Mouse (Mus musculus) midbrain, embryonic 10.5 days (tissue): ENCODE measurements around the gene Fam71f1. TPM values are rescaled to one million over a fixed set of nuclear protein-coding genes. Genes with fewer than 3 reads are reported as not detected.

Source experiments
- DNase-seq: peaks from one replicate; pipeline ENCODE4 v3.0.0-alpha.2; 2017; ENCODE audit warnings: low spot score
- H3K27ac ChIP-seq: fragments of 300-500 bp; sonication (generic); replicated peaks from 2 replicates; pipeline ENCODE4 v1.5.1; 2016; ENCODE audit warnings: mild to moderate bottlenecking
- H3K27me3 ChIP-seq: fragments of 300-500 bp; sonication (generic); 2 replicates; pipeline ENCODE4 v1.6.1; 2016; ENCODE audit warnings: low read depth, mild to moderate bottlenecking; ENCODE audit not compliant: poor library complexity, severe bottlenecking
- H3K36me3 ChIP-seq: fragments of 300-500 bp; sonication (generic); 2 replicates; pipeline ENCODE4 v1.6.1; 2016; ENCODE audit warnings: mild to moderate bottlenecking, moderate library complexity
- H3K4me1 ChIP-seq: fragments of 300-500 bp; sonication (generic); 2 replicates; pipeline ENCODE4 v1.6.1; 2016
- H3K4me3 ChIP-seq: fragments of 300-500 bp; sonication (generic); 2 replicates; pipeline ENCODE4 v1.5.1; 2016; ENCODE audit warnings: mild to moderate bottlenecking, moderate library complexity
- H3K9me3 ChIP-seq: fragments of 300-500 bp; sonication (generic); replicated peaks from 2 replicates; pipeline ENCODE4 v1.6.1; 2016; ENCODE audit warnings: mild to moderate bottlenecking
- WGBS: fragments of 180-500 bp; shearing (Covaris S2); methylation state at CpG from one replicate; pipeline ENCODE4 v1.1.7; 2016; 5-methylcytosine and 5-hydroxymethylcytosine counted together
- polyA plus RNA-seq: library from polyadenylated mRNA; unstranded; fragments of >200 nt; fragmentation: Nextera tagmentation; extraction: Ambion mirVana; gene quantifications from 2 replicates; pipeline ENCODE4 v1.2.1, GENCODE M21; 2016

Gene Fam71f1
- polyA plus RNA-seq = not detected in 2 replicates

DNA sequence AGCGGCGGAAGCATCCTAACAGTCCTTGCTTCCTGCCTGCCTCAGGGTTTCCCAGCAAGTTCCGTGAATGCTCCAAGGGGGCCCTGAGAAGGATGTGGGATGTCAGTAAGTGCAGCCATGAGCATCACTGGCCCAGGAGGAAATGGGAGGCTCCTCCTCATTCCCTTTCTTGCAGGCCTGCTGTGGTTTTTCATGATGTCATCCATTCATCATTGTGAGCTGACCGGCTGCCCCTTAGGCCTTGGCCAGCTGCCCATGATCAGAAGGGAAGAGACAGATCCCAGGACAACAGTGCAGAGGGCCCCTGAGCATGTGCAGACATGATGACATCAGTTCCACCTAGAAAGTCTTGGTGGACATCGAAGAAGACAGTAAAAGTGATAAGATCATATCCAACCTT is at the start of gene Fam71f1:
Gene Fam71f1 (plus strand): TSS at position 262 of the 400 bp plus-strand sequence.
- H3K27me3 ChIP-seq = no peaks in the 10 kb centered on the region
- no peak within 1 kb of the TSS for H3K27ac ChIP-seq
- H3K36me3 ChIP-seq = no peaks in the 10 kb centered on the region
- 82% methylated on average over 5 of the region's 5 CpGs for WGBS
- H3K4me3 ChIP-seq = no peak within 1 kb of the TSS
- DNase-seq = no peak
- no peaks in the 10 kb centered on the region for H3K9me3 ChIP-seq
- H3K4me1 ChIP-seq = no peaks in the 10 kb centered on the region

DNA sequence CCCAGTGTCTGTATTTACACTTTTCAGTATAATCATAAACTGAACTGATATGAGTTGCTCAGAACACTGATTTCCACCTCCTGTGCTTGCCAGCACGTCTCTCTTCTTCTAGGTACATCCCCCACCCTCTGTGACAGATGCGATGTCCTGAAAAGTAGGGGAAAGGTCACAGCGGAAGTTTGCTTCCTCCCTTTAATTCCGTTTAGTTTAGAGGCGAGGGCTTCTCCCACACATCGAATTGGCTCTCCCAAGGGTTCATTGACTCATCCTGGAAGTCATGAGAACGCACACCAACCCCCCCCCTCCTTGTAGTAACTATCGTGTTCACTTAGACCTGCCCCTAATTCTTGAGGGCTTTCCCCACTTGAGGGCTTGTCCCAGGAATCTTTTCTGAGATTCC is 48.0 kb upstream of the Fam71f1 start:
- Histone ChIP-seq H3K36me3 (peaks cover 19% of the 10 kb centered on the region), H3K4me3 (no peak overlapping the region), H3K9me3 (no peaks in the 10 kb centered on the region), H3K27me3 (peaks cover 17% of the 10 kb centered on the region), H3K27ac (no peak overlapping the region), H3K4me1 (peaks cover 26% of the 10 kb centered on the region)
- 24% methylated on average over 8 of the region's 8 CpGs for WGBS
- DNase-seq = no peak

DNA sequence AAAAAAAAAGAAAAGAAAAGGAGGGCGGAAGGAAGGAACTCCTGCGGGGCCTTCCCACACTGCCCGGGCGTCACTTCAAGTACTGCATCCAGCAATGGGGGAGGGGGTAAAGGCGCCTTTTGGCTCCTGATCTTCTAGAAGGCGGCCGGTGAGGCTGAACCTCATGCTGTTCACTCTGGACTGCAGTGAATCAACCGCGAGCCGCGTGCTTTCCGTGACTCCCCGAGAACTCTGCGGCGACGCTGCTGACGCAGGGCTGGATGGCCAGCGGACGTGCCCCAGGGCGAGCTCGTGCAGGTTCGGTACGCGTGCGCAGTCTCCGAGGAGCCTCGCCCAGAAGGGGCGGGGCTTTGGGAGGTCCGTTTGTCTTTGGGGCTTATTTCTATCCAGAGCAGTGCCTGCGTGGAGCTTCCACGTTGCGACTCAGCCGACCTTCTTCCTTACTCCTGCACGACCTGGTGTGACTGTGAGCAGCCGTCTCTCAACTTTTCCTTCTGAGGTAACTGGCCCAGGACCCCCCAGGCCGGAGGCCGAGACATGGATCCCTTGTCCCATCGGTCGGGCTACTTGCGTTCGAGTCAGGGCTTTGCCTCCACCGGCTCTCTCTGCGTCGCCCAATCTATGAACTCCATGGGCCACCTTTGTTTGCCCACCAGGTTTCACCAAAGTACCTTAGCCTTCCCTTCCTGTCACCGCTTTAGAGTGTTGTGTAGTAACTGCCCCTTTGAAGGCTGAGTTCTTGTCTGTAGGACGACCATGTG is 46.4 kb upstream of the Fam71f1 start, which contains the start of gene Hilpda:
Gene Hilpda (plus strand): TSS at position 177 of the 761 bp plus-strand sequence.
- WGBS = under 1% methylated on average over 46 of the region's 46 CpGs
- DNase-seq = peak; percentile 94
- Histone ChIP-seq H3K27me3 (peaks cover 17% of the 10 kb centered on the region), H3K27ac (peak within 1 kb of the TSS; percentile 90), H3K4me3 (peak within 1 kb of the TSS; percentile 77), H3K36me3 (peaks cover 19% of the 10 kb centered on the region), H3K9me3 (no peaks in the 10 kb centered on the region), H3K4me1 (peaks cover 40% of the 10 kb centered on the region)

DNA sequence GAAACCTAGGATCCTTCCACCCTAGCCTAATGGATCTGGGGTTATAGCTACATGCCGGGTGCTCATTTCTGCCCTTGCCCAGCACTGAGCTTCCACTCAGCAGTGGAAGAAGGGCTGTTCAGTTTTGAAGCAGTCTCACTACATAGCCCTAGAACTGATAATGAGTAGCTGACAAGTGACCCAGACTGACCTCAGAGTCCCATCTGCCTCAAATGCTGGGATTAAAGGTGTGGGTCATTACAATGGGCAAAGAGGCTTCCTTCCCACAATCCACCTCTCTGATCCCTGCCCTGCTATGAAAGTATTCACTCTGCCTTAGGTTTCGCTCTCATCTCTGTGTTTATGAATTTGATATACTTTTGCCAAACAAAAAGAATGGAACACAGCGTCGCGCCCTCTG is 42.2 kb upstream of the Fam71f1 start:
- peaks cover 39% of the 10 kb centered on the region for H3K4me1 ChIP-seq
- H3K27ac ChIP-seq = no peak overlapping the region
- H3K36me3 ChIP-seq = peaks cover 19% of the 10 kb centered on the region
- H3K9me3 ChIP-seq = no peaks in the 10 kb centered on the region
- peaks cover 1% of the 10 kb centered on the region; the same call in 1 of the 2 replicates for H3K27me3 ChIP-seq
- DNase-seq = no peak
- no peak overlapping the region for H3K4me3 ChIP-seq
- 88% methylated on average over 5 of the region's 5 CpGs for WGBS

DNA sequence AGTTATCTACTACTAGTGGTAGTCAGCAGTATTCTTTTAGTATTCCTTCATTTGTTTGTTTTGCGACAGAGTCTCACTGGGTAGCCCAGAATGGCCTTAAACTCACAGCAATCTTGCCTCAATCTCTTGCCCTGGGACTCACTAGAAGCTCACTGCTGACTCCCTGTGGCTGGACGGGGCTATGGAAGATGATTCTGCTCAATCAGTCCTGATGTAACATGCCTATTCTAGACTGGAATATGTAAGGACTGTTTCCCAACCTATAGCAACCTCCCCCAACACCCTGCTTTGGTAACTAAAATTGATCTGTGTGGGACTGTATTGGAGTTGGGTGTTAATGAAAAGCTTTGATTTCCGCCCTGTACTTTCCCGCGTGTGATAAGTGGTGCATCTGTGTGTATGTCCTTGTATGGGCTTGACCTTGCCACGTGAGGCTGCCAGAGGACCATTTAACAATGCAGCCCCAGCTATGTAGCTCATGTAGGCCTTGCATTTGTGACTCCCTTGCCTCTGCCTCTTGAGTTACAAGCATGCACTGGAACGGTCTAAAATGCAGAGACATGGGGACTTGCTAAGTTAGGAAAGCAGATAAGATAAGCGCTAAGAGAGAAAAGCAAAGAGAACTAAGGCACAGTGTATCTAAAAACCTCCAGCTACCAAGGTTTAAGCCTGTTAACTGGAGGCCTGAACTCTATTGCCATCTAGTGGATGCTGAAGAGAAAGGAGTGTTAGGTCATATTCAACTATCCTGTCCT is 40.2 kb upstream of the Fam71f1 start:
- peak; percentile 42 for DNase-seq
- no peak overlapping the region for H3K4me3 ChIP-seq
- no peaks in the 10 kb centered on the region for H3K9me3 ChIP-seq
- no peaks in the 10 kb centered on the region for H3K27me3 ChIP-seq
- H3K36me3 ChIP-seq = peaks cover 19% of the 10 kb centered on the region
- peak overlapping the region; percentile 46; the same call in 1 of the 2 replicates for H3K27ac ChIP-seq
- H3K4me1 ChIP-seq = peaks cover 28% of the 10 kb centered on the region
- 32% methylated on average over 8 of the region's 8 CpGs for WGBS

DNA sequence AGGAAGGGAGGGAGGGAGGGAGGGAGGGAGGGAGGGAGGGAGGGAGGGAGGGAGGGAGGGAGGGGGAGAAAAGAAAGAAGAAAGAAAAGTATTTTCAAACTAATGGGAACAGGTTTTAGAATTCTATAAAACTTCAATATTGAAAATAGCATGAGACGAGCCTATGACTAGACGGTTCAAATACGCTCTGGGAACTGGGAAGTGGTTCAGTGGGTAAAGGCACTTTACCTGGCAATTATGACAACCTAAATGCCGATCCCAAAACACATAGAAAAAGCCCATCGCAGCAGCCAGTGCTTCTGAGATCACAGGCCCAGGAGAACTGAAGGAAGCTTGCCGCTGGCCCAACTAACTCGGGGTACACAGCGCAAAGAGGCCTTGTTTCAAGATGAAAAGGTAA is 39.6 kb upstream of the Fam71f1 start, which contains the start of gene Fam71f2:
Gene Fam71f2 (plus strand): TSS at position 301 of the 400 bp plus-strand sequence.
- WGBS = 90% methylated on average over 8 of the region's 8 CpGs
- H3K27ac ChIP-seq = peak within 1 kb of the TSS; percentile 46; the same call in 1 of the 2 replicates

DNA sequence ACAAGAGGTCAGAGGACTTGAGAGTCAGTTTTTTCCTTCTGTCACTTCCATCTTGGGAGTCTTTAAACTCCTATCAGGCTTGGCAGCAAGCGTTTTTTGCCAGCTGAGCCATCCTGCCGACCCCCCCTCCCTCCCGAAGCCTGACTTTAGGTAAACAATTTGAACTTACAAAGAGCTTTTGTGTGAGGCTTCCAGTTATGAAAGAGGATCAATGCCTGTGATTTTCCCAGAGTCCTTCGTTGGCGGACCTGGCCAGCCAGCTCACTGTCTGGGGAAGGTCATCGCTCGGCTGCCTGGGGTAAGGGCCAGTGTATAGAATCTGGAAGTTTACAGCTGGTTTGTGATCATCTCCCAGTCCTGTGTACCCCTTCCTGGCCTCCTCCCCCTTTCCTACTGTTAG is 38.3 kb upstream of the Fam71f1 start:
- WGBS = 50% methylated on average over 7 of the region's 7 CpGs
- peak overlapping the region; percentile 56 for H3K27ac ChIP-seq

More for the DNA sequence above, 39.6 kb upstream of the Fam71f1 start, which contains the start of gene Fam71f2:
- Histone ChIP-seq H3K4me3 (no peak within 1 kb of the TSS), H3K9me3 (no peaks in the 10 kb centered on the region), H3K36me3 (peaks cover 17% of the 10 kb centered on the region), H3K4me1 (peaks cover 22% of the 10 kb centered on the region), H3K27me3 (no peaks in the 10 kb centered on the region)
- DNase-seq = no peak

DNA sequence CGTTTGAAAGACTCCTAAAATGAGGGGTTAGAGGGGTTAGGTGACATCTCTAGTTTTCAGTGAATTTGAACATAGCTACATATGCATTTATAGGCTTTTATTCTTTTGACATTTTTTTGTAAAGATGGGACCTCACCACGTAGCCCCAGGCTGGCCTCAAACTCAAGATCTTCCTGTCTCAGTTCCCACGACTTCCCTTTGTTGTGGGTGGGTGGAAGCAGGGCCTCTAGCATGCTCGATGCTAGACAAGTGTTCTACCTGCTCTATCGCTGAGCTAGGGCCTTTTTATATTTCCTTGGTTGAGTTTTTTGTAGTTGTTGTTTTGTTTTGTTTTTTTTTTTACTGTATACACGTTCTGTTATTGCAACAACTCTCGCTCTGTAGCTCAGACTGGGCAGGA is 32.1 kb upstream of the Fam71f1 start:
- no peaks in the 10 kb centered on the region for H3K36me3 ChIP-seq
- 75% methylated on average over 7 of the region's 7 CpGs for WGBS

More for the DNA sequence above, 38.3 kb upstream of the Fam71f1 start:
- Histone ChIP-seq H3K9me3 (no peaks in the 10 kb centered on the region), H3K27me3 (no peaks in the 10 kb centered on the region), H3K4me1 (peaks cover 21% of the 10 kb centered on the region), H3K4me3 (no peak overlapping the region), H3K36me3 (peaks cover 3% of the 10 kb centered on the region)
- no peak for DNase-seq

DNA sequence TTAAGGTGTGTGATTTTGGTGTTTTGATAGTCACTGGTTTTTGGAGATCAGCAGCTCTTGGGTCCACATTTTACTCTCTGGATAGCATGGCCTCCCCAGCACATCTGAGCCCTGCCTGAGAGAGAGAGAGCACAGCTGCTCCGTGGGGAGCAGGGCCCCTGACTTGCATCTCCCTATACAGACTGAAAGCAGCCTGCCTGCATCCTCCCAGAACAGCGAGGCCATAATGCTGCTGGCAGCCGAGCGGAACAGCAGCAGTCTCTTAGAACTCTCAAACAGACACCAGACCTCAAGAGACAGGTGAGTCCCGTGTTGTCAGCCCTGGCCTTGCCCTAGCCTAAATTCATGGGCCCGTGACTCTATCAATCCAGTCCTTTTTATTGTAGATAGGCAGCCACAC is 31.5 kb upstream of the Fam71f1 start:
- WGBS = 20% methylated on average over 6 of the region's 6 CpGs
- no peaks in the 10 kb centered on the region for H3K27me3 ChIP-seq
- peaks cover 11% of the 10 kb centered on the region for H3K4me1 ChIP-seq
- no peaks in the 10 kb centered on the region for H3K36me3 ChIP-seq
- H3K9me3 ChIP-seq = no peaks in the 10 kb centered on the region
- no peak for DNase-seq
- no peak overlapping the region for H3K4me3 ChIP-seq
- peak overlapping the region; percentile 42 for H3K27ac ChIP-seq

More for the DNA sequence above, 32.1 kb upstream of the Fam71f1 start:
- H3K4me3 ChIP-seq = no peak overlapping the region
- no peaks in the 10 kb centered on the region for H3K9me3 ChIP-seq
- no peaks in the 10 kb centered on the region for H3K27me3 ChIP-seq
- H3K4me1 ChIP-seq = peaks cover 11% of the 10 kb centered on the region
- no peak for DNase-seq
- H3K27ac ChIP-seq = no peak overlapping the region

DNA sequence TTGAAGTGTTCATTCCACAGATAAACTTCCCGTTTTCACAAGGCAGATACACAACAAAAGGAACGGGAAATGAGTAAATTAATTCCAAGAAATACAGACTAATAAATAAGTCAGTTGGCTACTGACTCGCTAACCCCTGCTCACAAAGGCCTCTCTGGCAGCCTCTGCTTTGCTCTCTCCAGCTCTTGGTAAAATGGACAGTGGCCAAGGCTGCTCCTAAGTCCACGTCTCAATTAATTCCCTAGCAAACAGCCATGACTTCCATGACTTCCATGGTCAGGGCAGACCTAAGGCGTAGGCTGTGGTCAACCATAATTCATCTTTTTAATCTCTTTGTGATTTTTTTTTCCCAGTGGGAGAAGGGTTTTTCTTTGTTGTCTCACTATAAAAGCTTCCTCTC is 31.0 kb upstream of the Fam71f1 start:
- Histone ChIP-seq H3K4me3 (no peak overlapping the region), H3K4me1 (peaks cover 11% of the 10 kb centered on the region), H3K9me3 (no peaks in the 10 kb centered on the region), H3K27me3 (no peaks in the 10 kb centered on the region), H3K27ac (peak overlapping the region; percentile 42; the same call in 1 of the 2 replicates), H3K36me3 (no peaks in the 10 kb centered on the region)
- no peak for DNase-seq
- WGBS = 58% methylated on average over 5 of the region's 5 CpGs

DNA sequence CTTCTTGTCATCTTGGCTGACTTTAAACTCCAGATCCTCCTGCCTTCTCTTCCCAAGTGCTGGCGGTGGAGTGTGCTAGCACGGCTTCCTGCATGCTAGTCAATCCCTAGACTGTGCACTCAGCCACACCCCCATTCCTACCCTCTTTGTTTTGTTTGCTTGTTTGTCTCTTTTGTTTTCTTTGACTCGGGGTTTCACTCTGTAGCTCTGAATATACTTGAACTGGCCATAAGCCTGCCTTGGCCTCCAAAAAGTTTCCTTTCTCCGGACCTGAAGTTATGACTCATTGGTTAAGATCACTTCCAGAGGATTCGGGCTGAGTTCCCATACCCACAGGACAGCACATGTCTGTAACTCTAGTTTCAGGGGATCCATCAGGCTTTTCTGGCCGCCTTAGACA is 30.3 kb upstream of the Fam71f1 start:
- Histone ChIP-seq H3K27ac (no peak overlapping the region), H3K9me3 (no peaks in the 10 kb centered on the region), H3K36me3 (no peaks in the 10 kb centered on the region), H3K27me3 (no peaks in the 10 kb centered on the region), H3K4me3 (no peak overlapping the region), H3K4me1 (peaks cover 11% of the 10 kb centered on the region)
- DNase-seq = no peak
- WGBS = 62% methylated on average over 6 of the region's 6 CpGs

DNA sequence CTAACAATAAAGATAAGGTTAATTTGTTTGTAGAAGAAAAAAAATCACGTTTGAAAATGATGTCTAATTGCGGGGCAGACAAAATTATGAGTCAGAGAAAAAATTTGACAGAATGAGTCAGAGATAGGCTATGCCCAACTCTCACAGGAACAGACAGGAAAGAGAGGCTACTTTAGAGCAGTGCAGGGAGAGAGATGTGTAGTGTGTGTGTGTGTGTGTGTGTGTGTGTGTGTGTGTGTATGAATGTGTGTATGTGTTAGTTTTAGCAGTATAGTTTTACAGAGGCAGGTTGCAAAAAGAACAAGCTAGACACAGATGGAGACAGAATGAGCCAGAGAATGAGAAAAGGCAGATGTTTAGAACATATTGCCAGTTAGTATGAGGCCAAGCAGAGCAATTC is 19.8 kb upstream of the Fam71f1 start:
- Histone ChIP-seq H3K4me1 (peaks cover 3% of the 10 kb centered on the region; the same call in 1 of the 2 replicates), H3K9me3 (no peaks in the 10 kb centered on the region), H3K36me3 (no peaks in the 10 kb centered on the region), H3K4me3 (no peak overlapping the region), H3K27me3 (no peaks in the 10 kb centered on the region), H3K27ac (no peak overlapping the region)
- DNase-seq = no peak
- WGBS = 82% methylated on average over 2 of the region's 2 CpGs

DNA sequence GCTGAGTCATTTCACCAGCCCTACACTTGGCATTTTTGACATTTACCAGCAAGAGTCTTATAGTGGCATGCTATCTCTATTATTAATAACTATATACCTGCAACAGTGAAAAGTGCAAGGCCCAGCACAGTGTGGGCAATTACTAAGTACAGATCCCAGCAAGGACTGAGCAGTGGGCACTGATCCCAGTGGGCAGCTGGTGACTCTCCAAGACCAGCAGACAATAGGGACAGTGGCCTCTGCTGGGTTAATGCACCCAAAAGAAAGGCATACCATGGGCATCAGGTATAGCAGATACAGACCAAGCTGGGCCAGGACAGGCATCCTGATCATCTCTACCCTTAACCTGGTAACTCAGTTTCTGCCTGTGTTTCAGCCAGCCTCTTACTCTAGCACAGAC is 15.7 kb upstream of the Fam71f1 start:
- H3K4me3 ChIP-seq = no peak overlapping the region
- no peaks in the 10 kb centered on the region; the same call in 1 of the 2 replicates for H3K9me3 ChIP-seq
- DNase-seq = no peak
- H3K27me3 ChIP-seq = no peaks in the 10 kb centered on the region
- H3K27ac ChIP-seq = no peak overlapping the region
- no peaks in the 10 kb centered on the region for H3K36me3 ChIP-seq
- no peaks in the 10 kb centered on the region for H3K4me1 ChIP-seq
